ENCODE assay signal across 25 mouse cellular contexts in the genomic region with DNA sequence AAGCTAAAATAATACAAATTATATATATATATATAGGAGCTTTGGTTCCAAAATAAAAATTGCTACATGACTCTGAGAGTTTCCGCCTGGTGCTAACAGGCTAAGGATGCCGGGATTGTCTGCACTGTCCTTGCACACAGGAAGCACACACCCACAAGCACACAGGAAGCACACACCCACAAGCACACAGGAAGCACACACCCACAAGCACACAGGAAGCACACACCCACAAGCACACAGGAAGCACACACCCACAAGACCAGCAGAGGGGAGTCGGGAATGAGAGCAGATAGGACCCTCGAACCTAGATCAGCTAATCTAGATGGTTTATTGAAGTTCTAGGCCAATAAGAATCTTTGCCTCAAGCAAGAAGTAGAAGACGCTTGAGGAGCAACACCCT.
A peak's percentile ranks its signal among the peaks of the same experiment; 100 is the strongest.
DNase-seq lines count a peak whose midpoint lies in the region; ATAC-seq and TF ChIP-seq lines count a peak whose summit lies in the region.
"Had no signal": no experiment of that assay in that cellular context is flagged by ENCODE, and none has a peak within 500 bp of the region (broad histone marks: within the 10 kb centered on the region; RNA-seq: fewer than 3 reads in every experiment).

No protein-coding gene starts in this region.

- dilution Hi-C loops in CH12.LX (cut with MboI; ENCODE audit: extremely low pct_ligation_motif_present, extremely low pct_unique_long_range_greater_than_20kb, low sequenced_read_pairs), result no loop called here

- peak; percentile 56; the same call in 1 of the 2 replicates for ATAC-seq in granulocyte monocyte progenitor cell, adult 5-6 weeks (replicated peaks; ENCODE audit: poor library complexity, severe bottlenecking)
- ATAC-seq in stomach, embryonic 16.5 days (ENCODE audit: insufficient read depth, low FRiP score), result no peak
- ATAC-seq: forebrain, embryonic 15.5 days; intestine, postnatal 0 days; liver, embryonic 12.5 days; liver, postnatal 0 days; midbrain, embryonic 13.5 days had no signal

- DNase-seq in thymus, adult 2 months, result peak; percentile 13
- no peak for DNase-seq in thymus, postnatal 4 days
- no peak for DNase-seq in CH12.LX (ENCODE audit: extremely low read depth)
- DNase-seq in spleen, postnatal 14 days (ENCODE audit: low spot score in 2 of 2), result no peak
- no peak for DNase-seq in cerebellum, adult 8-10 months
- DNase-seq: adrenal gland, postnatal 36 days; cerebellum, adult 2 months; heart, postnatal 4 days; kidney, adult 9 months; kidney, postnatal 10 days; layer of hippocampus, postnatal 36 days; left cerebral cortex, postnatal 4 days; liver, postnatal 0 days; lung, postnatal 36 days; right cerebral cortex, postnatal 25 days had no signal

- no peaks in the 10 kb centered on the region for H3K36me3 ChIP-seq in thymus, adult 2 months (ENCODE audit: control insufficient read depth, insufficient read depth, low read length)
- H3K36me3 ChIP-seq in CH12.LX (replicated peaks in 1 of 2; ENCODE audit: control insufficient read depth in 1 of 2, insufficient read depth in 1 of 2, low read length in 1 of 2), result no peaks in the 10 kb centered on the region
- no peaks in the 10 kb centered on the region for H3K36me3 ChIP-seq in stomach, embryonic 16.5 days (ENCODE audit: control insufficient read depth, insufficient read depth, low read length)
- H3K36me3 ChIP-seq: embryonic facial prominence, embryonic 13.5 days; forebrain, embryonic 10.5 days; forebrain, embryonic 15.5 days; heart, embryonic 10.5 days; liver, embryonic 12.5 days; midbrain, embryonic 13.5 days had no signal

- peaks cover 8% of the 10 kb centered on the region for H3K4me1 ChIP-seq in thymus, adult 2 months (replicated peaks; ENCODE audit: control insufficient read depth, insufficient read depth, low read length)
- H3K4me1 ChIP-seq in CH12.LX (ENCODE audit: control insufficient read depth in 1 of 2, insufficient read depth in 2 of 2), result no peaks in the 10 kb centered on the region
- H3K4me1 ChIP-seq in stomach, embryonic 16.5 days (ENCODE audit: control insufficient read depth, insufficient read depth, low read length), result peaks cover 9% of the 10 kb centered on the region; the same call in 1 of the 2 replicates
- H3K4me1 ChIP-seq: forebrain, embryonic 15.5 days had no signal

- H3K9ac ChIP-seq in CH12.LX (ENCODE audit: insufficient read depth, low read depth), result no peak overlapping the region
- H3K9ac ChIP-seq in stomach, embryonic 16.5 days (ENCODE audit: low read length), result no peak overlapping the region
- H3K9ac ChIP-seq: embryonic facial prominence, embryonic 13.5 days; forebrain, embryonic 15.5 days; hindbrain, embryonic 14.5 days; liver, embryonic 12.5 days; liver, postnatal 0 days; midbrain, embryonic 13.5 days had no signal

- H3K4me3 ChIP-seq in thymus, adult 2 months (ENCODE audit: control insufficient read depth, insufficient read depth, low read length), result no peak overlapping the region
- no peak overlapping the region for H3K4me3 ChIP-seq in CH12.LX (replicated peaks in 1 of 3; ENCODE audit: low read depth in 2 of 3, low read length in 2 of 3, poor library complexity in 1 of 3)
- no peak overlapping the region for H3K4me3 ChIP-seq in stomach, embryonic 16.5 days (replicated peaks; ENCODE audit: low read length)
- H3K4me3 ChIP-seq: embryonic facial prominence, embryonic 13.5 days; forebrain, embryonic 10.5 days; forebrain, embryonic 15.5 days; heart, embryonic 10.5 days; liver, embryonic 12.5 days; midbrain, embryonic 13.5 days had no signal

- peak overlapping the region; percentile 10; the same call in 1 of the 2 replicates for H3K27ac ChIP-seq in thymus, adult 2 months (ENCODE audit: control insufficient read depth, insufficient read depth, low read length)
- H3K27ac ChIP-seq in CH12.LX (ENCODE audit: insufficient read depth, low read depth), result no peak overlapping the region
- peak overlapping the region; percentile 72 for H3K27ac ChIP-seq in stomach, embryonic 16.5 days (ENCODE audit: low read length)
- H3K27ac ChIP-seq: embryonic facial prominence, embryonic 13.5 days; forebrain, embryonic 10.5 days; forebrain, embryonic 15.5 days; heart, embryonic 10.5 days; hindbrain, embryonic 14.5 days; liver, embryonic 12.5 days; midbrain, embryonic 13.5 days had no signal

- TF ChIP-seq RAD21 in CH12.LX (IDR thresholded peaks at IDR 0.05; ENCODE audit: low read depth, low read length), result no peak

- TF ChIP-seq EP300 in CH12.LX (IDR thresholded peaks at IDR 0.05; ENCODE audit: low read length), result no peak

- no peaks in the 10 kb centered on the region for H3K79me2 ChIP-seq in CH12.LX (replicated peaks; ENCODE audit: control insufficient read depth, extremely low read depth, insufficient read depth, poor library complexity, severe bottlenecking)

- H3K9me3 ChIP-seq in CH12.LX (replicated peaks; ENCODE audit: low read length), result peaks cover 7% of the 10 kb centered on the region
- H3K9me3 ChIP-seq in stomach, embryonic 16.5 days (replicated peaks; ENCODE audit: control insufficient read depth, low read length), result no peaks in the 10 kb centered on the region; the same call in 1 of the 2 replicates
- H3K9me3 ChIP-seq: embryonic facial prominence, embryonic 13.5 days; forebrain, embryonic 15.5 days; heart, embryonic 10.5 days; midbrain, embryonic 13.5 days had no signal

- no peak for TF ChIP-seq POLR2A in thymus, adult 2 months (IDR thresholded peaks at IDR 0.05; ENCODE audit: control insufficient read depth, extremely low read depth, insufficient read depth, low read length, poor library complexity)
- TF ChIP-seq POLR2A in CH12.LX (IDR thresholded peaks at IDR 0.05; ENCODE audit: low read depth, low read length), result no peak

- in situ Hi-C loops in CH12.LX (cut with MboI; ENCODE audit: low pct_ligation_motif_present, low pct_unique_long_range_greater_than_20kb, low sequenced_read_pairs), result loop anchor here (25.0 kb wide), 1 partner anchor 460 kb away; no protein-coding TSS in a partner anchor

- no peaks in the 10 kb centered on the region for H3K27me3 ChIP-seq in thymus, adult 2 months (ENCODE audit: control insufficient read depth, insufficient read depth, low read length)
- H3K27me3 ChIP-seq in CH12.LX (replicated peaks), result no peaks in the 10 kb centered on the region
- no peaks in the 10 kb centered on the region for H3K27me3 ChIP-seq in stomach, embryonic 16.5 days (ENCODE audit: control insufficient read depth, insufficient read depth, low read length)
- H3K27me3 ChIP-seq: forebrain, embryonic 15.5 days had no signal

- 50% methylated on average over 5 of the region's 5 CpGs for WGBS in thymus, adult 2 months
- WGBS in stomach, embryonic 16.5 days, result 80% methylated on average over 5 of the region's 5 CpGs

- no peak overlapping the region for H3K4me2 ChIP-seq in CH12.LX (ENCODE audit: insufficient read depth, low read depth, poor library complexity, severe bottlenecking)
- H3K4me2 ChIP-seq in stomach, embryonic 16.5 days (ENCODE audit: low read depth, low read length), result no peak overlapping the region
- H3K4me2 ChIP-seq: embryonic facial prominence, embryonic 13.5 days; forebrain, embryonic 15.5 days; hindbrain, embryonic 14.5 days; liver, embryonic 12.5 days; midbrain, embryonic 13.5 days had no signal

- no peak for TF ChIP-seq CTCF in thymus, adult 2 months (IDR thresholded peaks at IDR 0.05; ENCODE audit: borderline replicate concordance, control insufficient read depth, extremely low read depth, insufficient read depth, low read length, poor library complexity)
- TF ChIP-seq CTCF in CH12.LX (conservative IDR thresholded peaks at IDR 0.05 in 1 of 2, IDR thresholded peaks at IDR 0.05 in 1 of 2; ENCODE audit: low read depth in 2 of 2, low read length in 2 of 2), result no peak

TF ChIP-seq in CH12.LX, 34 proteins besides CTCF, POLR2A, EP300 and RAD21:
- TF ChIP-seq HCFC1 (IDR thresholded peaks at IDR 0.05; ENCODE audit: low read depth, low read length) (peak; percentile 67), MAX (IDR thresholded peaks at IDR 0.05; ENCODE audit: low read length) (no peak), CHD2 (IDR thresholded peaks at IDR 0.05; ENCODE audit: low read length) (peak; percentile 49; the same call in 1 of the 2 replicates)
